Mouse (Mus musculus): ENCODE measurements at regions not wholly inside any gene's neighbourhood (a gene's known extent, or its start where the extent isn't known, plus 50 kb on each side); places are given as distances from the start of the nearest gene placed in this dataset.

GRCm38 (mm10) chr16:95776010-95776409 lies 74.1 kb downstream of the Ets2 start:
- no peak for DNase-seq (ENCODE audit: low spot score in 2 of 2)

GRCm38 (mm10) chr16:95775361-95775760 lies 73.5 kb downstream of the Ets2 start:
- DNase-seq (ENCODE audit: low spot score in 2 of 2) = no peak

- DNase-seq (ENCODE audit: low spot score in 2 of 2) = no peak
Observed at GRCm38 (mm10) chr16:95773151-95773550, 71.3 kb downstream of the Ets2 start.

Data from left cerebral cortex, adult 8-10 months (tissue).